Mouse (Mus musculus): ENCODE measurements around the gene Dnajc27. TPM values are rescaled to one million over a fixed set of nuclear protein-coding genes. Genes with fewer than 3 reads are reported as not detected.

The Dnajc27 gene
- polyA plus RNA-seq, 1 experiment from 2014 or later, result 21.8 TPM

DNA sequence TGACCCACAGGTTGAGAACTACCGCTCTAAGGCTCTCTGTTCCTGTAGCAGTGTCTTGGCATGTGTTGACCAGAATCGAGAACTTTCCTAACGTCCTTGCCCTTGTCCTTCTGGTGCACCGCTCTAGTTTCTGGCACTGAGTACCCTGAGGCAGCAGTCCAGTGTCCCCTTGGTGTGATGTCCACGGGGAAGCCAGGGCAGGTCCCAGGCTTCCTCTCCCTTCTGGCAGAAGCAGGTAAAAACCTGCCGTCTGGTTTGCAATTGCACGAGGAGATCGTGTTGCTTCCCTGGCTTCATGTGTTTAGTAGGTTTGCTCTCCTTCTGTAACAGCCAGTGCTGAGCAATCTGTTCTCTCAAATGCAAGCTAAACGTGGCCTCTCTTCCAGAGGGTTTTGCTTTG lies 10.7 kb upstream of the Dnajc27 start:
- Histone ChIP-seq H3K36me3 (replicated peaks; ENCODE audit: control insufficient read depth, insufficient read depth) (no peaks in the 10 kb centered on the region), H3K27ac (no peak overlapping the region), H3K9me3 (ENCODE audit: control insufficient read depth, low read length) (no peaks in the 10 kb centered on the region), H3K27me3 (ENCODE audit: control insufficient read depth, insufficient read depth, low read length) (no peaks in the 10 kb centered on the region), H3K4me3 (replicated peaks; ENCODE audit: low read length) (no peak overlapping the region), H3K4me2 (replicated peaks) (no peak overlapping the region), H3K4me1 (replicated peaks; ENCODE audit: control insufficient read depth, insufficient read depth, low read length) (no peaks in the 10 kb centered on the region), H3K9ac (no peak overlapping the region)
- no peak for ATAC-seq (ENCODE audit: low FRiP score)
- no peak for DNase-seq (ENCODE audit: low spot score)
- 87% methylated on average over 9 of the region's 9 CpGs for WGBS

DNA sequence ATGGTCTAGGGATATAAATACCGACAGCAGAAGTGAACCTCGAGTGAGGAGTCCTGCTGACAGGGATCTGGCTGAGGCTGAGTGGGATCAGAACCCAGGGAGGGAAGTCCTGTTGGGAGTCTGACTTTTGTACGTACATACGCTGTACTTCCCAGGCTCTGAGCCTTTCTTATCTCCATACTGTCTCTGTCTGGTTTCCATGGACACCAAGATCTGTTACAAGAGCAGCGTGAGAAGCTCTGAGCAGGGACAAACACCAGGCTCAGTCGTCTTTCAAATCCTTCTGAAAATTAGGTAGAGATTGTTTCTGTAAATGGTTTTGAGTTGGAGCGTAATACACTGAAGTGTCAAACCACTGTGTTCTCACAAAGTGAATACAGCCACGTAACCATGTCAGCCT lies 7.0 kb upstream of the Dnajc27 start:
- DNase-seq (ENCODE audit: low spot score), result no peak
- Histone ChIP-seq H3K36me3 (replicated peaks; ENCODE audit: control insufficient read depth, insufficient read depth) (no peaks in the 10 kb centered on the region), H3K4me3 (replicated peaks; ENCODE audit: low read length) (no peak overlapping the region), H3K27me3 (ENCODE audit: control insufficient read depth, insufficient read depth, low read length) (no peaks in the 10 kb centered on the region), H3K27ac (no peak overlapping the region), H3K9ac (no peak overlapping the region), H3K4me1 (replicated peaks; ENCODE audit: control insufficient read depth, insufficient read depth, low read length) (no peaks in the 10 kb centered on the region), H3K4me2 (replicated peaks) (no peak overlapping the region), H3K9me3 (ENCODE audit: control insufficient read depth, low read length) (no peaks in the 10 kb centered on the region)
- WGBS, result 54% methylated on average over 8 of the region's 8 CpGs
- no peak for ATAC-seq (ENCODE audit: low FRiP score)

DNA sequence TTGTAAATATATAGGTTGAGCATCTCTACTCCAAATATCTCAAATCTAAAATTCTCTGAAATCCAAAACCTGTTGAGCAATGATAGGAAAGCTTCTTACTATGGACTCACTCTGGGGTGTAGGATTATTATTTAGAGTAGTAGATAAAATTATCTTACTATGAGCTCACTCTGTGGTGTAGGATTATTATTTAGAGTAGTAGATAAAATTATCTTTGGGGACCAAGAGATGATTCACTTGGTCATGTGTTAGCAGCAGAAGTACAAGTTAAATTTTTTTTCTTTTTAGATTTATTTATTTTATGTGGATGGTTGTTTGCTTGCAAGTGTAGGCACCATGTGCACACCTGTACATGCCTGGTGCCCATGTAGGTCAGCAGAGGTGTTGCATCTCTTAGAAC lies 6.0 kb upstream of the Dnajc27 start:
- Histone ChIP-seq H3K4me2 (replicated peaks) (no peak overlapping the region), H3K9me3 (ENCODE audit: control insufficient read depth, low read length) (no peaks in the 10 kb centered on the region), H3K36me3 (replicated peaks; ENCODE audit: control insufficient read depth, insufficient read depth) (no peaks in the 10 kb centered on the region), H3K4me3 (replicated peaks; ENCODE audit: low read length) (no peak overlapping the region), H3K27me3 (ENCODE audit: control insufficient read depth, insufficient read depth, low read length) (no peaks in the 10 kb centered on the region), H3K9ac (no peak overlapping the region), H3K27ac (no peak overlapping the region), H3K4me1 (replicated peaks; ENCODE audit: control insufficient read depth, insufficient read depth, low read length) (no peaks in the 10 kb centered on the region)
- DNase-seq (ENCODE audit: low spot score) (no peak), ATAC-seq (ENCODE audit: low FRiP score) (no peak)

DNA sequence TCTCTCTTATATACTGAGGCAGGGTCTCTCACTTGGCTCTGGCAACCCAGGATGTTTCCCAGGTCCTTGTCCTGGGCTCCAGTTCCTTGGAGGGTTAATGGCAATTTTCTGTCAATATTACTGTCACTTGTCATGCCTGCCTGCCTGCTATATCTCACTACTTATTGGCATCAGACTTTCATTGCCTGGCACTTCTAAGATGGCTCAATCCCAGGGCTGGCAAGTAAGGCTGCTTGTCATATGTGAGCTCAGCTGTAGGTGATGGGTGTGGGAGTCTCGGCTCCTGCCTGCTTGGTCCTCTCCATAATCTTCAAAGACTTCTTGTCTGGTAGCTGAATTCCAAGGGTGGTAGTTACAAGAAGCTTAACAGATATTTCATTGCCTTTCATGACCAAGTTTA lies 4.3 kb upstream of the Dnajc27 start:
- DNase-seq (ENCODE audit: low spot score) (no peak), ATAC-seq (ENCODE audit: low FRiP score) (no peak)
- Histone ChIP-seq H3K4me1 (replicated peaks; ENCODE audit: control insufficient read depth, insufficient read depth, low read length) (peaks cover 2% of the 10 kb centered on the region; the same call in 1 of the 2 replicates), H3K9me3 (ENCODE audit: control insufficient read depth, low read length) (no peaks in the 10 kb centered on the region), H3K4me2 (replicated peaks) (no peak overlapping the region), H3K27me3 (ENCODE audit: control insufficient read depth, insufficient read depth, low read length) (no peaks in the 10 kb centered on the region), H3K4me3 (replicated peaks; ENCODE audit: low read length) (no peak overlapping the region), H3K27ac (no peak overlapping the region), H3K9ac (no peak overlapping the region), H3K36me3 (replicated peaks; ENCODE audit: control insufficient read depth, insufficient read depth) (no peaks in the 10 kb centered on the region)
- 75% methylated on average over 1 of the region's 1 CpGs for WGBS

DNA sequence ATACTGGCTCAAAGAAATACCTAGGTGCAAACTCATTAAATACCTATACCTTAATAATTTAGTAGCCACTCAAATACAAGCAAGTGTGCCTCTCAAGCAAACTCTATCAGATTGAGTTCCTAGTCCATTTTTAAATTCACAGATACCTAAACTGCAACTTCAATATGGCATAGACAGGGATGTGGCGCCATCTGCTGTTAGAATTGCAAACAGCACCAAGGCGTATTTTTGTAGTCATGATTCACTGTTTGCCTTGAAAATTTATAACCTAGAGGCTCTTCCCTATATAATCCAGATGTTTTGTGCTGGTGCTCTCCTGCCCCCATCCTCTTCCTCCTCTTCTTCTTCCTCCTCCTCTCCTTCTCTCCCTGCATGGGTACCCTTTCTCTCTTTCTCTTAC lies 2.1 kb upstream of the Dnajc27 start:
- H3K9ac ChIP-seq, result no peak overlapping the region
- no peak overlapping the region for H3K27ac ChIP-seq
- 2% methylated on average over 2 of the region's 2 CpGs for WGBS
- H3K9me3 ChIP-seq (ENCODE audit: control insufficient read depth, low read length), result no peaks in the 10 kb centered on the region
- H3K4me3 ChIP-seq (replicated peaks; ENCODE audit: low read length), result no peak overlapping the region
- H3K4me1 ChIP-seq (replicated peaks; ENCODE audit: control insufficient read depth, insufficient read depth, low read length), result peaks cover 7% of the 10 kb centered on the region; the same call in 1 of the 2 replicates
- DNase-seq (ENCODE audit: low spot score) (peak; percentile 92), ATAC-seq (ENCODE audit: low FRiP score) (no peak)
- no peaks in the 10 kb centered on the region for H3K27me3 ChIP-seq (ENCODE audit: control insufficient read depth, insufficient read depth, low read length)
- H3K36me3 ChIP-seq (replicated peaks; ENCODE audit: control insufficient read depth, insufficient read depth), result no peaks in the 10 kb centered on the region
- no peak overlapping the region for H3K4me2 ChIP-seq (replicated peaks)

DNA sequence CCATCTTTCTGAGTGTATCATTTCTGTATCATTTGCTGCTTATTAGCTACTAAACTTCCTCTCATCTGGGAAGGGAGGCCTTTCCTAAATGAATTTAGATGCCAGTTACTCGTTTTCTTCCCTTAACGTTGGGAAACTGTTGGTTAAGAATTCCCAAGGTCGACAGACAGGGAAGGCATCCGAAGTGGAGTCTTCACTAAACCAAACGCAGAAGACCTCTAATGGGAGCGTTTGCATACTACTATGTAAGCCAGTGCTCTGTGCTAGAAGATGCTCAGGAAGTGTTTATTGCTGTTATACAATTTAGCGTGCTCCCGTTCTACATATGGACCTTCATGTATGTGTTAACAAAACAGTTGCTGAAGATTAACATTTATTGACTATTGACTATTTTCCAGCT lies 1.1 kb downstream of the Dnajc27 start:
- no peaks in the 10 kb centered on the region for H3K9me3 ChIP-seq (ENCODE audit: control insufficient read depth, low read length)
- DNase-seq (ENCODE audit: low spot score), result no peak
- peaks cover 7% of the 10 kb centered on the region; the same call in 1 of the 2 replicates for H3K4me1 ChIP-seq (replicated peaks; ENCODE audit: control insufficient read depth, insufficient read depth, low read length)
- peaks cover 28% of the 10 kb centered on the region for H3K36me3 ChIP-seq (replicated peaks; ENCODE audit: control insufficient read depth, insufficient read depth)
- no peaks in the 10 kb centered on the region for H3K27me3 ChIP-seq (ENCODE audit: control insufficient read depth, insufficient read depth, low read length)
- WGBS, result 70% methylated on average over 8 of the region's 8 CpGs
- ATAC-seq (ENCODE audit: low FRiP score), result no peak
- H3K27ac ChIP-seq, result no peak overlapping the region
- peak overlapping the region; percentile 54 for H3K4me3 ChIP-seq (replicated peaks; ENCODE audit: low read length)
- peak overlapping the region; percentile 76 for H3K4me2 ChIP-seq (replicated peaks)
- H3K9ac ChIP-seq, result peak overlapping the region; percentile 73; the same call in 1 of the 2 replicates

DNA sequence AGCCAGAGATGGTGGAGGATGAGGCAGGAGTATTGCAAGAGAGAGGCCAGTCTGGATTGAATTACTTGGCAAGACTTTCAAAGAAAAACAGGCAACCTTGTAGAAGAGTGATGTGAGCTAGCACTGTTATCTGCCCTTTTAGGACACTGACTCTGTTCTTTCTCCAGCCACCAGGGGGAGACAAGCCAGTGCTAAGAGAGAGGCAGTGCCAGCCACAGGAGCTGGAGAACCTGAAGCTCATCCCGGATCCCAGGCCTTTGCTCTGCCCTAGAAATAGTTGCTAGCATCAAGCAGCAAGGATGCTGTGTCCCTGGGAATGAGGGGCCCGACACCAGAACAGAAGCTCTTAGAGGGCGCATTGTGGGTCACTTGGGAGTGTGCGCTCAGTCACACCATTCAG lies 25.0 kb downstream of the Dnajc27 start:
- Histone ChIP-seq H3K4me3 (replicated peaks; ENCODE audit: low read length) (no peak overlapping the region), H3K9ac (no peak overlapping the region), H3K27me3 (ENCODE audit: control insufficient read depth, insufficient read depth, low read length) (no peaks in the 10 kb centered on the region), H3K27ac (no peak overlapping the region), H3K4me2 (replicated peaks) (no peak overlapping the region), H3K9me3 (ENCODE audit: control insufficient read depth, low read length) (no peaks in the 10 kb centered on the region), H3K4me1 (replicated peaks; ENCODE audit: control insufficient read depth, insufficient read depth, low read length) (no peaks in the 10 kb centered on the region), H3K36me3 (replicated peaks; ENCODE audit: control insufficient read depth, insufficient read depth) (peaks cover 62% of the 10 kb centered on the region)
- DNase-seq (ENCODE audit: low spot score) (peak; percentile 88), ATAC-seq (ENCODE audit: low FRiP score) (peak; percentile 62; the same call in 1 of the 2 replicates)
- 77% methylated on average over 4 of the region's 4 CpGs for WGBS

DNA sequence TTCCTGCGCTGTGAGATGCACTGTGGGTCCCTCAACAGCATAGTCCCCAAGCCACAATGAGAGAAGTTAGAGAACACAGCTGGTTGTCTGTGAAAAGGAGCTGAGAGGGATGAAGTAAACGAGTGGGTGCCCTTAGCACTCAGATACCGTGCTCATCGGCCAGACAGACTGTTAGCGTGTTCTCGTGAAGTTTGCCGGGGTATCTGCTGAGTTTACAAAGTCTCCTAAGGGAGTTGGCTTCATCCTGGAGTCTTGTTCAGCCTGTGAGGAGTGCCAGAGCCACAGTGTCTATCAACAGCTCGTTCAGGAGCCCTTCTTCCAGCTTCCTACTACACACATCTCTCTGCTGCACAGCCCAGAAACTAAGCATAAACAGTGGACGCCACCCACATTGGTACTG lies 33.7 kb downstream of the Dnajc27 start:
- ATAC-seq (ENCODE audit: low FRiP score), result no peak
- Histone ChIP-seq H3K27ac (no peak overlapping the region), H3K27me3 (ENCODE audit: control insufficient read depth, insufficient read depth, low read length) (no peaks in the 10 kb centered on the region), H3K36me3 (replicated peaks; ENCODE audit: control insufficient read depth, insufficient read depth) (peaks cover 16% of the 10 kb centered on the region), H3K9me3 (ENCODE audit: control insufficient read depth, low read length) (no peaks in the 10 kb centered on the region), H3K9ac (no peak overlapping the region), H3K4me1 (replicated peaks; ENCODE audit: control insufficient read depth, insufficient read depth, low read length) (no peaks in the 10 kb centered on the region), H3K4me2 (replicated peaks) (no peak overlapping the region), H3K4me3 (replicated peaks; ENCODE audit: low read length) (no peak overlapping the region)
- WGBS, result 87% methylated on average over 9 of the region's 9 CpGs
- DNase-seq (ENCODE audit: low spot score), result no peak

DNA sequence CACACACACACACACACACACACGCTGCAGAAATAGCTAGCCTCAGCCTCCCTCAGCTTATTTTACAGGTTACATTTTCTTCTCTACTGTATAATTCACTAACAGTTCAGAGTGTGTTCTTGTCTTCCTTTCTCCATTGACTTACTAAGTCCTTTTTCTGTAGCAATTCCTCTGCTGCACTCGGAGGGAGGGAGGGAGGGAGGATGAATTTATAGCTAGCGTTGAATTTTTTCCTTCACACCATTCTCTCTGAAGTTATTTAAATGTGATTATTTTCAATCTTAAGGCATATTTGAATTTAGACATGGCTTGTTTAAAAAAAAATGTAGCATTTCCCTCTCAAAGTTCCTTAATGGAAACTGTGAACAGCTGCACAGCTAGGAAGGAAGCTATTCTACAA lies 34.8 kb downstream of the Dnajc27 start:
- no peak for ATAC-seq (ENCODE audit: low FRiP score)
- H3K36me3 ChIP-seq (replicated peaks; ENCODE audit: control insufficient read depth, insufficient read depth), result peaks cover 16% of the 10 kb centered on the region
- H3K4me3 ChIP-seq (replicated peaks; ENCODE audit: low read length), result no peak overlapping the region
- WGBS, result 86% methylated on average over 3 of the region's 3 CpGs
- no peak overlapping the region for H3K9ac ChIP-seq
- DNase-seq (ENCODE audit: low spot score), result no peak
- no peak overlapping the region for H3K4me2 ChIP-seq (replicated peaks)
- H3K4me1 ChIP-seq (replicated peaks; ENCODE audit: control insufficient read depth, insufficient read depth, low read length), result no peaks in the 10 kb centered on the region
- H3K27me3 ChIP-seq (ENCODE audit: control insufficient read depth, insufficient read depth, low read length), result no peaks in the 10 kb centered on the region
- no peaks in the 10 kb centered on the region for H3K9me3 ChIP-seq (ENCODE audit: control insufficient read depth, low read length)
- no peak overlapping the region for H3K27ac ChIP-seq

DNA sequence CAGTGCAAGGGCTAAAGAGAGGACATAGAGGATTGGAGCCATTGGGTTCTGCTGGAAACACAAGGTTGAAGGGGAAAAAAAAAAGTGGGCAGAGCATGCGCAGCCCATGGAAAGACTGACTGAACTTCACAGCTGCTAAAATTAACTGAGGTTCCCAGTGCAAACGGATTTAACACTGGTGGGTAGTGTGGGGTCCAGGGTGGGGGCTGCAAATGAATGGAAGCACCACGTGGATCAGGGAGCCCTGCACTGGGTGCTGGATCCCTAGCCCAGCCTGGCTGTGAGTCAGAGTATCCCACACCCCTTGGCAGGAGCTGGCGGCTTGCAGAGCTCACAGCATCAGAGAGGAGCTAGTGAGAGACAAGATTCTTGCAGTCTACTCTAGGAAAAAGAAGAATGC lies 35.2 kb downstream of the Dnajc27 start:
- Histone ChIP-seq H3K9me3 (ENCODE audit: control insufficient read depth, low read length) (no peaks in the 10 kb centered on the region), H3K27me3 (ENCODE audit: control insufficient read depth, insufficient read depth, low read length) (no peaks in the 10 kb centered on the region), H3K4me1 (replicated peaks; ENCODE audit: control insufficient read depth, insufficient read depth, low read length) (no peaks in the 10 kb centered on the region), H3K4me2 (replicated peaks) (no peak overlapping the region), H3K4me3 (replicated peaks; ENCODE audit: low read length) (no peak overlapping the region), H3K36me3 (replicated peaks; ENCODE audit: control insufficient read depth, insufficient read depth) (peaks cover 15% of the 10 kb centered on the region), H3K9ac (no peak overlapping the region), H3K27ac (no peak overlapping the region)
- DNase-seq (ENCODE audit: low spot score) (no peak), ATAC-seq (ENCODE audit: low FRiP score) (no peak)
- 86% methylated on average over 4 of the region's 4 CpGs for whole genome bisulfite sequencing

Measured in hindbrain, embryonic 14.5 days (tissue).